Mouse (Mus musculus) liver, adult 2 months (tissue): ENCODE measurements around the gene Ndrg3.

Source experiments
- CTCF ChIP-seq: fragments of 200-500 bp; IDR thresholded peaks from 2 replicates; pipeline ENCODE4 v1.5.1; 2011; ENCODE audit warnings: low read depth, low read length, control low read depth
- POLR2A ChIP-seq: fragments of 200-500 bp; IDR thresholded peaks from 2 replicates; pipeline ENCODE4 v1.6.1; 2011; ENCODE audit warnings: low read length, control low read depth; ENCODE audit not compliant: insufficient read depth; ENCODE audit errors: extremely low read depth

DNA sequence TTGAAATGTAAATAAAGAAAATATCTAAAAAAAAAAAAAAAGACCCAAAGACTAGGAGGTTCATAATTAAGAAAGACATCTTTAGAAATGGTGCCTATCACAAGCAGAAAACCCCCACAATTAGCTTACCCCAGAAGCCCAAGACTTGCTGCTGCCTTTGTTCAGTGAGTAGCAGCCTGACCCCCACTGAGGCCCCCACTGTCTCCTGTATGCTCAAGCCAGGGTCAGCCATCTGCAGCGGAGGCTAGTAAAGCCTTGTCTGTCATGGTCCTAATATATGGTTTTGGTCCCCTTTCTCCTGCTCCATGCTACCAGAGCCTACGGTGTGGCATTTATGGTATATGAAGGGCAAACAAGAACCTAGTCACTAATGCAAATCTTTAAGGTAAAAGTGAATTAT, 90.5 kb downstream of the Ndrg3 start:
- TF ChIP-seq CTCF, result no peak
- no peak for TF ChIP-seq POLR2A
